Mouse (Mus musculus) midbrain, embryonic 11.5 days (tissue): Measurements from ENCODE around the gene Mthfsd. TPM values are rescaled to one million over a fixed set of nuclear protein-coding genes. Genes with fewer than 3 reads are reported as not detected.

Experiments
- ATAC-seq: fragments of 200-750 bp; cut with Nextera tagmentation; 2 replicates; pipeline ENCODE4 v1.8.0; 2017; ENCODE audit warnings: moderate TSS enrichment, moderate library complexity; ENCODE audit not compliant: low FRiP score
- DNase-seq: peaks from one replicate; pipeline ENCODE4 v3.0.0; 2015; ENCODE audit warnings: low spot score; ENCODE audit errors: missing footprints
- H3K27ac ChIP-seq: fragments of 300-500 bp; sonication (generic); 2 replicates; pipeline ENCODE4 v1.5.1; 2014; ENCODE audit warnings: low read depth, low read length
- H3K27me3 ChIP-seq: fragments of 300-500 bp; sonication (generic); 2 replicates; pipeline ENCODE4 v1.6.1; 2014; ENCODE audit warnings: mild to moderate bottlenecking, low read length, moderate library complexity, mixed read lengths; ENCODE audit not compliant: control insufficient read depth, insufficient read depth
- H3K36me3 ChIP-seq: fragments of 300-500 bp; sonication (generic); 2 replicates; pipeline ENCODE4 v1.6.1; 2014; ENCODE audit warnings: mild to moderate bottlenecking, low read length, moderate library complexity, mixed read lengths; ENCODE audit not compliant: control insufficient read depth, insufficient read depth
- H3K4me1 ChIP-seq: fragments of 300-500 bp; sonication (generic); 2 replicates; pipeline ENCODE4 v1.6.1; 2014; ENCODE audit warnings: low read length; ENCODE audit not compliant: control insufficient read depth, insufficient read depth
- H3K4me2 ChIP-seq: fragments of 300-500 bp; sonication (generic); 2 replicates; pipeline ENCODE4 v1.6.1; 2014; ENCODE audit warnings: mild to moderate bottlenecking, moderate library complexity
- H3K4me3 ChIP-seq: fragments of 300-500 bp; sonication (generic); 2 replicates; pipeline ENCODE4 v1.5.1; 2014; ENCODE audit warnings: low read depth, low read length
- H3K9ac ChIP-seq: fragments of 300-500 bp; sonication (generic); 2 replicates; pipeline ENCODE4 v1.6.1; 2014; ENCODE audit warnings: low read length
- H3K9me3 ChIP-seq: fragments of 300-500 bp; sonication (generic); 2 replicates; pipeline ENCODE4 v1.6.1; 2016; ENCODE audit warnings: low read length; ENCODE audit not compliant: control insufficient read depth
- WGBS: fragments of 180-500 bp; shearing (Covaris S2); extraction: QIAGEN DNeasy Blood & Tissue Kit; methylation state at CpG from one replicate; pipeline ENCODE4 v1.1.7; 2014; 5-methylcytosine and 5-hydroxymethylcytosine counted together
- polyA plus RNA-seq: library from polyadenylated mRNA; unstranded; fragments of >200 nt; fragmentation: Nextera tagmentation; extraction: Ambion mirVana; gene quantifications from 2 replicates; pipeline ENCODE4 v1.2.1, GENCODE M21; 2014

The Mthfsd gene
- polyA plus RNA-seq, 1 experiment from 2014 or later = 50.4 TPM

- Histone ChIP-seq H3K4me1 (0 out of 2 replicates have a peak, but pooled peaks cover 4% of the 10 kb centered on the region), H3K4me3 (no peak overlapping the region), H3K9ac (no peak overlapping the region), H3K27me3 (peaks cover 89% of the 10 kb centered on the region), H3K36me3 (no peaks in the 10 kb centered on the region), H3K27ac (no peak overlapping the region), H3K9me3 (no peaks in the 10 kb centered on the region), H3K4me2 (no peak overlapping the region; the same call in 1 of the 2 replicates)
- under 1% methylated on average over 48 of the region's 48 CpGs for WGBS
- no peak for ATAC-seq
- DNase-seq = peak; percentile 94
Observed at GRCm38 (mm10) chr8:121073174-121074107, 34.8 kb downstream of the Mthfsd start.

GRCm38 (mm10) chr8:121072406-121073130 lies 35.6 kb downstream of the Mthfsd start:
- 10% methylated on average over 11 of the region's 11 CpGs for WGBS
- Histone ChIP-seq H3K27me3 (peaks cover 81% of the 10 kb centered on the region), H3K9ac (no peak overlapping the region), H3K36me3 (no peaks in the 10 kb centered on the region), H3K27ac (no peak overlapping the region), H3K4me2 (no peak overlapping the region), H3K9me3 (no peaks in the 10 kb centered on the region), H3K4me1 (0 out of 2 replicates have a peak, but pooled peaks cover 4% of the 10 kb centered on the region), H3K4me3 (no peak overlapping the region)
- peak; percentile 90 for DNase-seq
- no peak for ATAC-seq

- H3K9me3 ChIP-seq = no peaks in the 10 kb centered on the region
- H3K27me3 ChIP-seq = peaks cover 70% of the 10 kb centered on the region
- H3K4me1 ChIP-seq = 0 out of 2 replicates have a peak, but pooled peaks cover 4% of the 10 kb centered on the region
- WGBS = 2% methylated on average over 12 of the region's 12 CpGs
- H3K36me3 ChIP-seq = no peaks in the 10 kb centered on the region
- no peak overlapping the region for H3K4me3 ChIP-seq
- DNase-seq (peak; percentile 87), ATAC-seq (no peak)
- no peak overlapping the region for H3K27ac ChIP-seq
- no peak overlapping the region for H3K9ac ChIP-seq
- H3K4me2 ChIP-seq = no peak overlapping the region
Observed at GRCm38 (mm10) chr8:121071454-121071853, 36.7 kb downstream of the Mthfsd start.

GRCm38 (mm10) chr8:121063649-121064048 lies 44.5 kb downstream of the Mthfsd start:
- Histone ChIP-seq H3K36me3 (no peaks in the 10 kb centered on the region), H3K4me2 (no peak overlapping the region), H3K27me3 (peaks cover 2% of the 10 kb centered on the region; the same call in 1 of the 2 replicates), H3K4me1 (peaks cover 5% of the 10 kb centered on the region), H3K27ac (no peak overlapping the region), H3K9ac (no peak overlapping the region), H3K4me3 (no peak overlapping the region), H3K9me3 (no peaks in the 10 kb centered on the region)
- ATAC-seq = no peak
- peak; percentile 86 for DNase-seq
- WGBS = 39% methylated on average over 13 of the region's 13 CpGs

- no peak overlapping the region for H3K4me2 ChIP-seq
- H3K4me3 ChIP-seq = no peak overlapping the region
- 92% methylated on average over 6 of the region's 6 CpGs for WGBS
- no peaks in the 10 kb centered on the region for H3K9me3 ChIP-seq
- DNase-seq = peak; percentile 26
- H3K27ac ChIP-seq = no peak overlapping the region
- no peak for ATAC-seq
- H3K36me3 ChIP-seq = no peaks in the 10 kb centered on the region
- H3K27me3 ChIP-seq = peaks cover 2% of the 10 kb centered on the region; the same call in 1 of the 2 replicates
- no peak overlapping the region for H3K9ac ChIP-seq
- H3K4me1 ChIP-seq = peaks cover 5% of the 10 kb centered on the region
Observed at GRCm38 (mm10) chr8:121062521-121062920, 45.7 kb downstream of the Mthfsd start.

GRCm38 (mm10) chr8:121059098-121059497 lies 49.1 kb downstream of the Mthfsd start:
- Histone ChIP-seq H3K4me2 (no peak overlapping the region), H3K4me3 (no peak overlapping the region), H3K36me3 (no peaks in the 10 kb centered on the region), H3K27ac (no peak overlapping the region), H3K4me1 (peaks cover 5% of the 10 kb centered on the region), H3K27me3 (no peaks in the 10 kb centered on the region), H3K9me3 (no peaks in the 10 kb centered on the region), H3K9ac (no peak overlapping the region)
- WGBS = 80% methylated on average over 7 of the region's 7 CpGs
- no peak for DNase-seq
- no peak for ATAC-seq

- Histone ChIP-seq H3K36me3 (no peaks in the 10 kb centered on the region), H3K4me1 (no peaks in the 10 kb centered on the region), H3K27me3 (no peaks in the 10 kb centered on the region), H3K9ac (no peak overlapping the region), H3K9me3 (no peaks in the 10 kb centered on the region), H3K4me3 (no peak overlapping the region), H3K27ac (no peak overlapping the region), H3K4me2 (no peak overlapping the region)
- 75% methylated on average over 9 of the region's 9 CpGs for WGBS
- peak; percentile 62 for DNase-seq
- ATAC-seq = no peak
Observed at GRCm38 (mm10) chr8:121058081-121058480, 50.1 kb downstream of the Mthfsd start.

GRCm38 (mm10) chr8:121047441-121047840 lies 60.8 kb downstream of the Mthfsd start:
- H3K9ac ChIP-seq = no peak overlapping the region
- H3K9me3 ChIP-seq = no peaks in the 10 kb centered on the region
- 71% methylated on average over 9 of the region's 9 CpGs for WGBS
- H3K27me3 ChIP-seq = no peaks in the 10 kb centered on the region
- H3K4me1 ChIP-seq = no peaks in the 10 kb centered on the region
- no peak overlapping the region for H3K27ac ChIP-seq
- H3K4me3 ChIP-seq = no peak overlapping the region
- no peak overlapping the region for H3K4me2 ChIP-seq
- no peaks in the 10 kb centered on the region for H3K36me3 ChIP-seq
- no peak for ATAC-seq
- peak; percentile 21 for DNase-seq
